Mouse (Mus musculus) forebrain, embryonic 14.5 days (tissue): ENCODE results near the gene Ccnt2. TPM values are rescaled to one million over a fixed set of nuclear protein-coding genes. Genes with fewer than 3 reads are reported as not detected.
"Not testable (repeated sequence)": the region's sequence is repeated elsewhere in the genome, so short reads cannot be mapped to it uniquely, and the experiment has no call there.

ENCODE experiments used
- ATAC-seq: fragments of 200-750 bp; cut with Nextera tagmentation; 2 replicates; pipeline ENCODE4 v1.8.0; 2017; ENCODE audit warnings: mild to moderate bottlenecking, moderate library complexity
- DNase-seq: peaks from one replicate; pipeline ENCODE4 v3.0.0-alpha.2; 2015; ENCODE audit warnings: low spot score
- H3K27ac ChIP-seq: fragments of 300-500 bp; sonication (generic); 2 replicates; pipeline ENCODE4 v1.5.1; 2014; ENCODE audit warnings: low read depth, mild to moderate bottlenecking, control low read depth, low read length, moderate library complexity
- H3K27me3 ChIP-seq: fragments of 300-500 bp; sonication (generic); replicated peaks from 2 replicates; pipeline ENCODE4 v1.6.1; 2014; ENCODE audit warnings: low read length, control low read depth, mixed read lengths; ENCODE audit not compliant: control insufficient read depth, insufficient read depth
- H3K36me3 ChIP-seq: fragments of 300-500 bp; sonication (generic); 2 replicates; pipeline ENCODE4 v1.6.1; 2014; ENCODE audit warnings: low read length, control low read depth; ENCODE audit not compliant: control insufficient read depth, insufficient read depth
- H3K4me1 ChIP-seq: fragments of 300-500 bp; sonication (generic); 2 replicates; pipeline ENCODE4 v1.6.1; 2014; ENCODE audit warnings: antibody characterized with exemption, low read length, control low read depth; ENCODE audit not compliant: control insufficient read depth, insufficient read depth
- H3K4me2 ChIP-seq: fragments of 300-500 bp; sonication (generic); 2 replicates; pipeline ENCODE4 v1.6.1; 2014; ENCODE audit warnings: mild to moderate bottlenecking, control low read depth, low read length
- H3K4me3 ChIP-seq: fragments of 300-500 bp; sonication (generic); 2 replicates; pipeline ENCODE4 v1.5.1; 2014; ENCODE audit warnings: low read depth, low read length, control low read depth
- H3K9ac ChIP-seq: fragments of 300-500 bp; sonication (generic); 2 replicates; pipeline ENCODE4 v1.6.1; 2014; ENCODE audit warnings: mild to moderate bottlenecking, low read length, control low read depth, moderate library complexity
- H3K9me3 ChIP-seq: fragments of 300-500 bp; sonication (generic); replicated peaks from 2 replicates; pipeline ENCODE4 v1.6.1; 2016; ENCODE audit warnings: low read length, control low read depth, mixed read lengths; ENCODE audit not compliant: control insufficient read depth
- WGBS: fragments of 180-500 bp; shearing (Covaris S2); extraction: QIAGEN DNeasy Blood & Tissue Kit; methylation state at CpG from one replicate; pipeline ENCODE4 v1.1.7; 2014; 5-methylcytosine and 5-hydroxymethylcytosine counted together
- polyA plus RNA-seq: library from polyadenylated mRNA; unstranded; fragments of >200 nt; fragmentation: Nextera tagmentation; extraction: Ambion mirVana; gene quantifications from 2 replicates; pipeline ENCODE4 v1.2.1, GENCODE M21; 2014

Ccnt2 gene
- polyA plus RNA-seq, 1 experiment from 2014 or later, result 49.4 TPM

DNA sequence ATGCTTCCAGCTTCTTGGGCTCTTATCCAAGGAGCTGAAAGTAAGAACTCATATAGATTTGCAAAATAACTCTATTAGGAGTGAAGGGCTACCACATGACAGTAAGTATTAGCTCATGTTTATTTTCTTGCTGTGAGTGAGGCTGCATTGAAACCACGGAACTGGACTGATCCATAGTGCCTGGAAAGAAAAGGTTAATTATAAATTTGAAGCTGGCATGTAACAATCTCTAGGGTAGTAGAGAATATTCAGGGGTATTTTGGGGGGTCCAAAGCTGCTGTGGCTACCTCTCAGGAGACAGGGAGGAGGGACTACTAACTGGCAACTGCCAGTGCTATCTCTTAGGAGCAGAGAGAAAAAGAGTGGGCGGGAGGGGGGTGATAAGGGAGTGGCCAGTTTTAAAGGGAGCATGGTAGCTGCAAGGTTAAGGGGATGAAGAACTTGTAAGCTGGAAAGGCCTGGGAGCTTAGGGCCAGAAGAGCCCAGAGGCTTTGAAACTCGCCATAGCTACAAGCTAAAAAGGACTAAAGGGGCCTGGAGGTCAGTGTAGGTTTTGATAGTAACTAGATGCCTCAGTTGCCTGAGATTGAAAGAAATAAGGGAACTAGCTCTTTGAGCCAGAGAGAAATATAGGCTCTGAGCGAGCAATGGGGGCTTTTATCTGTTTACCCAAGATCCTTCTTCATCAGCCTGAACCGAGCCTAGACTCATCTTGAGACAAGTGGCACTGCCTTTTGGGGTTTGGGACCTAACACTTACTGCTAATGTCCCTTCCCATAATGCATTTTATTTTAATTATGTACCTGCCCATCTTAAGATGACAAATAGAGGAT lies 17.4 kb upstream of the Ccnt2 start:
- H3K4me3 ChIP-seq, result no peak overlapping the region
- H3K4me2 ChIP-seq, result no peak overlapping the region
- ATAC-seq, result no peak
- H3K36me3 ChIP-seq, result no peaks in the 10 kb centered on the region
- H3K9ac ChIP-seq, result no peak overlapping the region
- H3K27me3 ChIP-seq, result no peaks in the 10 kb centered on the region
- no peak for DNase-seq
- WGBS, result 66% methylated on average over 5 of the region's 5 CpGs
- H3K4me1 ChIP-seq, result no peaks in the 10 kb centered on the region
- H3K27ac ChIP-seq, result no peak overlapping the region
- H3K9me3 ChIP-seq, result no peaks in the 10 kb centered on the region

DNA sequence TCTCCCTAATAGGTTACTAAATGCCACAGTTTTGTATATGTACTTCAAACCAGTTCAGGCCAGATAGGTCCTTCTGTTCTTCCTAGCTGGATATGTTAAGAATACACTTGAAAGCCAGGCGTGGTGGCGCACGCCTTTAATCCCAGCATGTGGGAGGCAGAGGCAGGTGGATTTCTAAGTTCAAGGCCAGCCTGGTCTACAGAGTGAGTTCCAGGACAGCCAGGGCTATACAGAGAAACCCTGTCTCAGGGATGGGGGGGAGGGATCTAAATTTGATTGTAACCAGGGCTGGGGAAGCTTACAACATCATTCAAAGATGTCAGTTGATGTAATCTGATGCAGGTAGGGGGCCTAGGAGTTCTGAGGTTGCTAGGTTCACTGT lies 16.8 kb upstream of the Ccnt2 start:
- 96% methylated on average over 3 of the region's 3 CpGs for WGBS
- not testable (repeated sequence) for H3K9me3 ChIP-seq, H3K4me2 ChIP-seq, DNase-seq, H3K4me3 ChIP-seq, H3K4me1 ChIP-seq, H3K36me3 ChIP-seq, H3K27me3 ChIP-seq, H3K27ac ChIP-seq, ATAC-seq, H3K9ac ChIP-seq

DNA sequence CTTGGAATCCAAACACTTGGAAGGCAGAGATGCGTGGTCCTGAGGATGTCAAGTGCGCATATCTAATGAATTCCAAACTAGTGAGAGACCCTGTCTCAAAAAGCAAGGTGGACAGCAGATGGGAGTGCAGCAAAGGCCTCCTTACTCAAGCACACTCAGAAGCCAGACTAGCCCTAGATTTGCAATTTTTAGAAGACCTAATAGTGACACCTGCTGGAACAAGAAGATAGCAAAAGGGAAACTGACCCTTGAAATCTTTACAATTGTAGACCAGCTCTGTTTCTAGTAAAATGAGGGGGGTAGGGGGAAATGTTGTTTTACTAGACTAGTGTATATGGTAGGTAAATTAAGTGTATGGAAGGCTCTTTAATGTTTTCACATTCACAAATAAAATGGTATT lies 8.5 kb upstream of the Ccnt2 start:
- Histone ChIP-seq H3K36me3 (no peaks in the 10 kb centered on the region), H3K4me2 (no peak overlapping the region), H3K9ac (no peak overlapping the region), H3K27me3 (no peaks in the 10 kb centered on the region), H3K4me1 (no peaks in the 10 kb centered on the region), H3K27ac (no peak overlapping the region), H3K4me3 (no peak overlapping the region), H3K9me3 (no peaks in the 10 kb centered on the region)
- DNase-seq (peak; percentile 48), ATAC-seq (no peak)
- 60% methylated on average over 2 of the region's 2 CpGs for WGBS

DNA sequence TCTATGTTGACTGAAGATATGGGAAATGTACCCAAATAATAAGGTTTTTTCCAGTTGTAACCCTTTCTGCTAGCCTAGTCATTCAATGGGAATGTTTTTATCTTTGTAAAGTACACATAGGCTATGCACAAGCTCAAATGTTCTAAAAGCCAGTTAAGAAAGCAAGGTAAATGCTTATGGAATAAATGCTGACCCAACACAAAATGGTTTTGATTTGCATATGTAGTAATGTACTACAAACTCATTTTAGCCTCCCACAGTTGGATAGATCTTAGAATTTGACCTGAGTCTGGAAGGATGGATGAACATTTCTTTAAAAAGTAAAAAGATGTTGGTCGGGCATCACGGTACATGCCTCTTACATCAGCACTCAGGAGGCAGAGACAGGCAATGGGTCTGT lies 7.2 kb upstream of the Ccnt2 start:
- no peak overlapping the region for H3K9ac ChIP-seq
- H3K4me1 ChIP-seq, result no peaks in the 10 kb centered on the region
- H3K36me3 ChIP-seq, result no peaks in the 10 kb centered on the region
- no peak overlapping the region for H3K27ac ChIP-seq
- no peaks in the 10 kb centered on the region for H3K27me3 ChIP-seq
- H3K9me3 ChIP-seq, result no peaks in the 10 kb centered on the region
- H3K4me3 ChIP-seq, result no peak overlapping the region
- DNase-seq (no peak), ATAC-seq (no peak)
- no peak overlapping the region for H3K4me2 ChIP-seq
- WGBS, result 89% methylated on average over 2 of the region's 2 CpGs

DNA sequence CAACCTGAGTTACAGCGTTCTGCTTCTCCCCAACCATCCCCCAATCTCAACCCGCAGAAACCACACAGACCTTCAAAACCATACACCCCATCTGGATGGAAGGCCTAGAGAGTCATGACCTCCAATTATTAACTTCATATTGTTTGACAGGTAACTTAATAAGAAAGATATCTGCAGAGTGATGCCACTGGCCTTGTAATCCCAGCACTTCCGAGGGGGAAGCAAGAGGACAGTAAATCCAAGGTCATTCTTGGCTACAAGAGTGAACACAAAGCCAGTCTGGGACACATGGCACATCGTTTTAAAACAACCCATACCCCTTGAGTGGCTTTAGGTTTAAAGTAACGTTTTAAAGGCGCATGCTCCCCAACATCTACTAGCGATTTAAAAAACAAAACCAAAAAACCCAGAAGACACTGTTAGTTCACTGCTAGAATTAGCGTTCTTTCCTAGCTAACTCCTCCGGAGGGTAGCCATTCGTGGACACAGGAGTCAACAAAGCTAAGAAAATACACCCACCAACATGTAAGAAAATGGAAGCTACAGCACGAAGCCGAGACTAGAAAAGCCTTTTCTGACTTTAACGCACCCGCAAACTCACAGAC lies 664 bp upstream of the Ccnt2 start:
- no peaks in the 10 kb centered on the region for H3K27me3 ChIP-seq
- H3K4me1 ChIP-seq, result peaks cover 17% of the 10 kb centered on the region
- no peaks in the 10 kb centered on the region for H3K9me3 ChIP-seq
- peak overlapping the region; percentile 58 for H3K4me2 ChIP-seq
- ATAC-seq (peak; percentile 43), DNase-seq (no peak)
- H3K36me3 ChIP-seq, result no peaks in the 10 kb centered on the region
- peak overlapping the region; percentile 66 for H3K9ac ChIP-seq
- H3K4me3 ChIP-seq, result peak overlapping the region; percentile 83
- 2% methylated on average over 14 of the region's 14 CpGs for WGBS
- peak overlapping the region; percentile 73; the same call in 1 of the 2 replicates for H3K27ac ChIP-seq

DNA sequence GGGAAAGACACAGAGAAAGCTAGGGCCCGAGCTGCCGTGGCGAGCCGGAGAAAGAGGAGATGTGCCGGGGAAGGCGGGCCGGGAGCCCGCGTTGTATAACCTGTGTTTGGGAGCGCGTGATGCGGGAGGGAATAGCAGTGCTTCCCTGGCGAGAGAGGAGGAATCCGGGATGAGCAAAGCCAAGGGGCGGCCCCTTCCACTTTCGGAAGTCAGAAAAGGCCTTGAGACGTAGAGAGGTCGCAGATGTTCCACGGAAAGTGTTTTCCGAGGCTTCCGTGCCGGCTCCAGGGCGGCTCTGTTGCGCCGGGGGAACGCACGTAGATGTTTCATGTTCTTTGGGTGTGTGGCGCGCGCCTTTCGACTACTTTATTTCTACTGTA lies 527 bp downstream of the Ccnt2 start:
- no peaks in the 10 kb centered on the region for H3K9me3 ChIP-seq
- H3K9ac ChIP-seq, result peak overlapping the region; percentile 90
- H3K4me3 ChIP-seq, result peak overlapping the region; percentile 83
- peak; percentile 47 for ATAC-seq
- peak overlapping the region; percentile 88 for H3K27ac ChIP-seq
- no peaks in the 10 kb centered on the region for H3K36me3 ChIP-seq
- DNase-seq, result peak; percentile 41
- H3K27me3 ChIP-seq, result no peaks in the 10 kb centered on the region
- peak overlapping the region; percentile 90 for H3K4me2 ChIP-seq
- under 1% methylated on average over 31 of the region's 31 CpGs for WGBS
- peaks cover 17% of the 10 kb centered on the region for H3K4me1 ChIP-seq

DNA sequence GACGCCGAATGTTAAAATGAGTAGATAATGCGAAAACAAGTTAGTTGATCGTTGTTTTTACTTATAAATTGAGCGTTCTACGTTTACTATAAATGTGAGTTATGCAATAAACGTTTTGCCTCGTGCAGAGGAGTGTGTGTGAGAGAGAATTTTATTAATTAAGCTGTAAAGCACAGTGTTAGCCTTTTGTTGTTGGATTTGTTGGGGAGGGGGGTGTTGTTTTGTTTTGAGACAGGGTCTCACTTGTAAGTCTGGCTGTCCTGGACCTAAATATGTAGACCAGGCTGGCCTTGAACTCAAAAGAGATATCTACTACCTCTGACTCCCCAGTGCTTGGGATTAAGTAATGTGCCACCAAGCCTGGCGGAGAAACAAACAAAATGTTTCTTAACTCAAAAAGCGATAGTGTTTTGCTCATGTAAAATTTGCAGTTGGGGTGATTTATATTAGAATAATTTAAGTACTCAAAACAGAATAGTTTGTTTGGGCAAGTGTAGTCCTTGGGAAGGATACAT lies 1.3 kb downstream of the Ccnt2 start:
- no peaks in the 10 kb centered on the region for H3K36me3 ChIP-seq
- WGBS, result 8% methylated on average over 10 of the region's 10 CpGs
- ATAC-seq (no peak), DNase-seq (no peak)
- peak overlapping the region; percentile 83 for H3K4me3 ChIP-seq
- peak overlapping the region; percentile 90 for H3K4me2 ChIP-seq
- H3K27ac ChIP-seq, result no peak overlapping the region
- no peaks in the 10 kb centered on the region for H3K27me3 ChIP-seq
- peaks cover 23% of the 10 kb centered on the region for H3K4me1 ChIP-seq
- H3K9me3 ChIP-seq, result no peaks in the 10 kb centered on the region
- H3K9ac ChIP-seq, result peak overlapping the region; percentile 90

DNA sequence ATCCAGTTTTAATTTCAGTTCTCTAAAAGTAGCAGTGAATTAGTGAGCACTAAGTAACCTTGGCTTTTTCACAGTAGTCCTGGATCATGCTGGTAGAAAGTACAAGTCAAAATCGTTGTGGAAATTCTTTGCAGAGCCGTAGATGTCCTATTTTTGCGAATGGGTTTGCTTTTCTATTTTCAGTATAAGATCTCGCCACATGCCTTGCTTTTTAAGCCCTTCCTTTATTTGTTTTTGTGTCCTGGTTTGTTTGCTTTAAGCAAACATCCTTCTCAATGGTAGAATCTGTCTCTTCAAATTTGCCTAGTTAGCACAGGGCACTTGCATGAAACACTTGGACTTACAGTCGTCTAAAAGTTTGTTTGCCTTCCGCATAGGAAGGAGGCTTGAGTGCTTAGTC lies 2.3 kb downstream of the Ccnt2 start:
- H3K9me3 ChIP-seq, result no peaks in the 10 kb centered on the region
- peak overlapping the region; percentile 83; the same call in 1 of the 2 replicates for H3K4me3 ChIP-seq
- no peaks in the 10 kb centered on the region for H3K36me3 ChIP-seq
- H3K9ac ChIP-seq, result peak overlapping the region; percentile 35; the same call in 1 of the 2 replicates
- ATAC-seq (no peak), DNase-seq (no peak)
- H3K27ac ChIP-seq, result no peak overlapping the region
- 68% methylated on average over 6 of the region's 6 CpGs for WGBS
- H3K4me2 ChIP-seq, result peak overlapping the region; percentile 90
- peaks cover 23% of the 10 kb centered on the region for H3K4me1 ChIP-seq
- H3K27me3 ChIP-seq, result no peaks in the 10 kb centered on the region

DNA sequence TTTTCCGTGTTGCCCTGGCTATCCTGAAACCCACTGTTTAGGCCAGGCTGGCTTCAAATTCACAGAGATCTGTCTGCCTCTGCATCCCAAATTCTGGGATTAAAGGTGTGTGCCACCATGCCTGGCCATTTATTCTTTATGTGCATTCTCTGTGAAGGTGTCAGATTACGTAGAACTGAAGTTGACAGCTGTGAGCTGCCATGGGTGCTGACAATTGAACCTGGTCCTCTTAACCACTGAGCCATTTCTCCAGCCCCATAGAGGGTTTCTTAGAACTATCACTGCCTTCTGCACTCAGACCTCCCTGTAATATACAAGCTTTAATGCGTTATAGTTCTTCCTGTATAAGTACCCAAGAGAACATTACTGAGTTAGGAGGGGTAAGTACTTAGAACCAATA lies 4.6 kb downstream of the Ccnt2 start:
- Histone ChIP-seq H3K9me3 (no peaks in the 10 kb centered on the region), H3K4me2 (no peak overlapping the region), H3K4me1 (peaks cover 26% of the 10 kb centered on the region), H3K27ac (no peak overlapping the region), H3K4me3 (no peak overlapping the region), H3K27me3 (no peaks in the 10 kb centered on the region), H3K36me3 (no peaks in the 10 kb centered on the region), H3K9ac (no peak overlapping the region)
- DNase-seq, result no peak
- WGBS, result 85% methylated on average over 3 of the region's 3 CpGs
- no peak for ATAC-seq
